Mouse (Mus musculus) lung, adult 2 months (tissue): ENCODE measurements around the gene Asic4. TPM values are rescaled to one million over a fixed set of nuclear protein-coding genes. Genes with fewer than 3 reads are reported as not detected.

Experiments used
- DNase-seq: peaks from one replicate; pipeline ENCODE4 v3.0.0; 2022
- H3K4me1 ChIP-seq: fragments of 200-500 bp; 2 replicates; pipeline ENCODE4 v1.6.1; 2011; ENCODE audit warnings: low read length; ENCODE audit not compliant: control insufficient read depth, insufficient read depth
- H3K4me3 ChIP-seq: fragments of 200-500 bp; replicated peaks from 2 replicates; pipeline ENCODE3; 2011; ENCODE audit warnings: low read depth, mild to moderate bottlenecking, control low read depth, low read length; ENCODE audit errors: extremely low read depth
- CTCF ChIP-seq: fragments of 200-500 bp; IDR thresholded peaks from 2 replicates; pipeline ENCODE4 v1.5.1; 2011; ENCODE audit warnings: mild to moderate bottlenecking, low read length, control low read depth; ENCODE audit not compliant: insufficient read depth
- POLR2A ChIP-seq: fragments of 200-500 bp; IDR thresholded peaks from 2 replicates; pipeline ENCODE4 v1.6.1; 2011; ENCODE audit warnings: low read depth, mild to moderate bottlenecking, control low read depth, low read length, borderline replicate concordance; ENCODE audit errors: extremely low read depth
- WGBS: fragments of 180-500 bp; shearing (Covaris S2); methylation state at CpG from one replicate; pipeline ENCODE4 v1.1.7; 2018; 5-methylcytosine and 5-hydroxymethylcytosine counted together
- polyA plus RNA-seq: library from polyadenylated mRNA; depleted of rRNA; stranded (reverse); fragments of >200 nt; gene quantifications from 2 replicates; pipeline ENCODE4 v1.2.3, GENCODE M21; 2012

The Asic4 gene
- polyA plus RNA-seq, 1 experiment: not detected

DNA sequence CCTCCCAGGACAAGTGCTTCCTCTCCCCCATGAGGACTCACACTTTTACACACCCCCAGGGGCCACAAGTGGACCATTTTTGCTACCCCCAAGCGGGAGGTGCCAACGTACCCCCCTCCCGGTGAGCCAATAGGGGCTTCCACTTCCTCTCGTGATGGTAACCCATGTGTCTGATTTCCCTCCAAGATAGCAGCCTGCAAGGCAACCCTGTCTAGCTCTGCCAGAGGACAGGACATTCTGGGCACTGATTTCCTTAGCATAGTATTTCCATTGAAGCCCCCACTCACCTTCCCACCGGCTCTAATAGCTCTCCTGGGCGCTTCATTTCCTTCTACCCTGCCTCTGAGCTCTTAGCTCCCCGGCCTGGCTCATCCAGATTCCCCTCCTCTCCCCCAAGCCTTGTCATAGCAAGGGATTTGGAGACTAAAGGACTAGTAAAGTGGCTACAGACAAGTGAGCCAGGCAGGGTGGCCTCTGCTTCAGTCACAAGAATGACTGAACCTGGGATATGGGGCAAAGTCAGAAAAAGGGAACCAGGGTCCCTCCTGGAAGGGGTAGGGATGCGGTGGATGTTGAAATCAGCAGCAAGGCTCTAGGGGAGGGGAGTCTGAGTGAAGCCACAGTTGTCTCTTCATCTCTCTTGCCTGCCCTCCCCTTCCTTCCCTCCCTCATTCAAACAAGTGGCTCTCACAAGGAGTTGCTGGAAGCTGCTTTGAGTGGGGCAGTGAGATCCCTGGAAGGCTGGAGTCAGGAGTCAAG is 680 bp upstream of the Asic4 start:
- no peaks in the 10 kb centered on the region for H3K4me1 ChIP-seq
- 9% methylated on average over 8 of the region's 8 CpGs for WGBS
- no peak overlapping the region for H3K4me3 ChIP-seq
- TF ChIP-seq POLR2A (no peak), CTCF (no peak)
- no peak for DNase-seq

DNA sequence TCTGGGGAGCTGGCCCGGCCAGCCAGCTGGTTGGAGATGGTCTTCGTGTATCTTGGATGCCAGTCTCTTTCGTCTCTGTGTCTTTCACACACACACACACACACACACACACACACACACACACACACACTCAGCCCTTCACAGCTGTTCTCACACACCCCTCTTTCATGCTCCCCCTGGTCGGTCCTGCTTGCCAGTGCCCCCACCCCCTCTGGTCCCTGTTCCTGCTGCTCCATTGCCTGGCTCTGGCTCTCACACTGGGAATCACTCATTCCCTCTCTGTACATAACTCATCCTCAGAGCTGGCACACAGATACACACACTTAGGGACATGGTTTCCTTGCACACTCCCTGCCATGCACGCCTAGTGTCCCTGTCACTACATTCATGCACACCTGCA is 1.7 kb downstream of the Asic4 start:
- WGBS: 63% methylated on average over 5 of the region's 5 CpGs

DNA sequence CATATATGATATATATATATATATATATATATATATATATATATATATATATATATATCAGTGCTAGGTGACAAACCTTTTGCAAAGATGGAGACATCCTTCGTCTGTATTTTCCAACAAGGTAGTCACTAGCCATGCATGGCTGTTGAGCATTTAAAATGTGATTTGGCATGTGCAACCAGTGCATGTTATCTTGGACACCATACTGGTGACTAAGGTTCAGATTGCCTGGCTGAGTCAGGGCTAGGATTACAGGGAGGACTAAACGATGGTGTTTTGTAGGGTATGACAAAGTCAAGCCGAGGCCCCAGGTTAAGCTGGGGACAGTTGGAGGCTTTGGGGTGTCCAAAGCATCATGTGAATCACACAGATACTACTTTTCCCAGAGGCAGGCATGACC is 5.2 kb downstream of the Asic4 start:
- 69% methylated on average over 3 of the region's 3 CpGs for WGBS
- no peak for DNase-seq
- Histone ChIP-seq H3K4me3 (no peak overlapping the region), H3K4me1 (0 out of 2 replicates have a peak, but pooled peaks cover 5% of the 10 kb centered on the region)
- no peak for TF ChIP-seq CTCF

More for the DNA sequence above, 1.7 kb downstream of the Asic4 start:
- H3K4me3 ChIP-seq: no peak overlapping the region
- DNase-seq: no peak
- no peak for TF ChIP-seq POLR2A
- no peak for TF ChIP-seq CTCF
- H3K4me1 ChIP-seq: no peaks in the 10 kb centered on the region

DNA sequence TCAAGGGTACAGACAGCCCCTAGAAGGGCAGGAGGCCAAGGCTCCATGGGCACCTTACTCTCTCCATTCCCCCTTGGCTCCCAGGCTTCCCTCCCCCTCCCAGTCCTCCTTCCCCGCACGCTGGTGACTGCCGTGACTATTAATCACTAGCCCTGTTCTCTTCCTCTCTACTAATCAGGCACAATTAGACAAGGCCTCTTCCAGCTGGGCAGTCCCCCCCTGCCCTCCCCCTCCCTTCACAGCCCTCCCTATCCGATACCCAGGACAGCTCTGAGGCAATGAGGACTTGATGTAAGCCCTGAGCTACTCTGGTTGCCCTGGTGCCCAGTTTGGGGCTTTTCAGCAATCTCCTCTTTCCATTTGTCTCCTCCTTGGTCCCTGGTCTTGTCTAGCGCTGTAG is 5.7 kb downstream of the Asic4 start:
- TF ChIP-seq CTCF (no peak), POLR2A (no peak)
- Histone ChIP-seq H3K4me1 (0 out of 2 replicates have a peak, but pooled peaks cover 5% of the 10 kb centered on the region), H3K4me3 (no peak overlapping the region)
- no peak for DNase-seq
- WGBS: 44% methylated on average over 5 of the region's 5 CpGs

DNA sequence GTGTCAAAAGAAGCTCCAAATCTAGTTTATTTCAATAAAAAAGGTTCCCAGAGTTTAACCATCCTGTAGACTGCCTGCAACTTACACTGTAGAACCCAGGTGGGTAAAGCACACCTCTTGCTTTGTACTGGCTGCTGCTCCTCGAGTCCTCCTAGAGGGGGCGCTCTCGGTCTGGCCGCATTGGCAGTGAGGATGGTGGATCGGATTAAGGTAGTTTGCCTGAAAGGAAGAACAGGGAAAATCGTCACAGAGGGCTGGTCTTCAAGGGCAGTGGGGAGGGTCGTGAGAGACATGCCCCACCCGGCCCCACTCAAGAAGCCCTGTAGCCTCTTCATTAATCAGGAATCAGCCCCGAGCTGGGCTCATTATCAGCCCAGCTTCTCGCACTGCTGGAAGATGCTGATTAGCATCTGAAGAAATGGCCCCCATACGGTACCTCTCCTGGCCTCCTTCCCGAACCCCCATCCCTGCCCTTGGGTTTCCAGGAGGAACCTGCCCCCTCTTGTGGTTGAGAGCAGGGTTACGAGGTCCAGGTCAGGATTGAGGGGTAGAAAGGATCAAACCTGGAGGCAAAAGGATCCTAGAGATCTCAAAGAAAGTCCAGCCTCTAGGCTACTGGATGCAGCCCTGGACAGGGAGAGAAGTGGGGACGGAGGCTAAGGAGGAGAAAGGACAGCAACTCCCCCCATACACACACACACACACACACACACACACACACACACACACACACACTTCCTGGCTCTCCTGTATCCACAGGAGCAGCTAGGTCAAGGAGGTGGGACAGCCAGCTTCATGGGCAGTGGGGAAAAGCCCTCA is 6.7 kb downstream of the Asic4 start:
- DNase-seq: no peak
- 20% methylated on average over 14 of the region's 14 CpGs for WGBS
- TF ChIP-seq POLR2A (no peak), CTCF (0 out of 2 replicates have a peak, but pooled peaks have one; percentile 8)
- H3K4me1 ChIP-seq: 0 out of 2 replicates have a peak, but pooled peaks cover 5% of the 10 kb centered on the region
- H3K4me3 ChIP-seq: no peak overlapping the region

DNA sequence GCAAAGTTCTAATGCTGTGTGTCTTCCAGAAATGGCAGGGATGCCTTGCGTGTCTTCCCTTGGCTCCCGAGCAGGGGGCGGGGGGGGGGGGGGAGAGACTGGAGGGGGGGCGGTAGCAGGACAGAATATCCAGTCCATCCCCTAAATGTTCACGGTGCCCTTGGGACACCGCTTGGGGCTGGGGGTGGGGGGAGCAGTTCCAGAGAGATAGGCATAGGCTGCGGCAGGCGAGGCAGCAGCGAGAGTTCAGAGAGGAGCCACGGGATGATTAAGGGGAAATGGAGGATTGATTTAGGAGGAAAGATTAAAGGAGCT is 7.4 kb downstream of the Asic4 start:
- H3K4me3 ChIP-seq: no peak overlapping the region
- 8% methylated on average over 10 of the region's 10 CpGs for WGBS
- DNase-seq: no peak
- H3K4me1 ChIP-seq: 0 out of 2 replicates have a peak, but pooled peaks cover 5% of the 10 kb centered on the region
- TF ChIP-seq CTCF (no peak), POLR2A (no peak)

DNA sequence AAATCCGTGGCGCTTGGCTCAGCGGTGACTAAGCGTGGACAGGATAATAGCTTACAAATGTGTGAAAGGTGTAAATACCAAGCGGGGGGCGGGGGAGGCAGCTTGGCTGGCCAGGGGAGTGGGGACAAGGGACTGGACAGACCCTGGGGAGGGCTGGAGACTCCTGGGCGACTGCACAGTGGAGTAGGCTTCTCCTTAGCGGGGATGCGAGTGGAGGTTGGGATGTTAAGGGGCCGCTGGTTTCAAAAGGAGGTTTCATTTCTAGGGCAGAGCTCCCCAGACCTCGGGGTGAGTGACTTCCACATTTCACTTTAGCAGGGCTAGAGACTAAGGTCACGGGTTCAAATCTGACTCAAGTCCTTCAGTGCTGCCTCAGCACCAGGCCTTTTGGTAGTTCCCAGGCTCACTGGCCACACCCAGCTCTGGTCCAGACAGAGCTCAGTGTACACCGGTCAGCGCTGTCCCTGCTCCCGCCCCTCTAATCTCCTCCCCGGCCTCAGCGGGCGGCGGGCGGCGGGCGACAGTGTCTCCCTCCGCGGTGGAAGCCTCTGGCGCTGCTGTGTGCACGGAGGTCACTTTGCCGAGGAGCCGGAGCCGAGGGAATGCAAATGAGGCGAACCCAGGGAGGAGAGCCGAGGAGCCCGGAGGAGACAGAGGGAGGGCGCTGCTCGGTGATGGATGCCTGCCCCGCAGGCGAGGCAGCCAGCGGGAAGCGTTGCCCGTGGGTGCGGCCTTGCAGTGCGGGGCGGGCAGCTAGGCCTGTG is 8.0 kb downstream of the Asic4 start:
- no peak for DNase-seq
- no peak overlapping the region for H3K4me3 ChIP-seq
- TF ChIP-seq POLR2A: no peak
- no peak for TF ChIP-seq CTCF

DNA sequence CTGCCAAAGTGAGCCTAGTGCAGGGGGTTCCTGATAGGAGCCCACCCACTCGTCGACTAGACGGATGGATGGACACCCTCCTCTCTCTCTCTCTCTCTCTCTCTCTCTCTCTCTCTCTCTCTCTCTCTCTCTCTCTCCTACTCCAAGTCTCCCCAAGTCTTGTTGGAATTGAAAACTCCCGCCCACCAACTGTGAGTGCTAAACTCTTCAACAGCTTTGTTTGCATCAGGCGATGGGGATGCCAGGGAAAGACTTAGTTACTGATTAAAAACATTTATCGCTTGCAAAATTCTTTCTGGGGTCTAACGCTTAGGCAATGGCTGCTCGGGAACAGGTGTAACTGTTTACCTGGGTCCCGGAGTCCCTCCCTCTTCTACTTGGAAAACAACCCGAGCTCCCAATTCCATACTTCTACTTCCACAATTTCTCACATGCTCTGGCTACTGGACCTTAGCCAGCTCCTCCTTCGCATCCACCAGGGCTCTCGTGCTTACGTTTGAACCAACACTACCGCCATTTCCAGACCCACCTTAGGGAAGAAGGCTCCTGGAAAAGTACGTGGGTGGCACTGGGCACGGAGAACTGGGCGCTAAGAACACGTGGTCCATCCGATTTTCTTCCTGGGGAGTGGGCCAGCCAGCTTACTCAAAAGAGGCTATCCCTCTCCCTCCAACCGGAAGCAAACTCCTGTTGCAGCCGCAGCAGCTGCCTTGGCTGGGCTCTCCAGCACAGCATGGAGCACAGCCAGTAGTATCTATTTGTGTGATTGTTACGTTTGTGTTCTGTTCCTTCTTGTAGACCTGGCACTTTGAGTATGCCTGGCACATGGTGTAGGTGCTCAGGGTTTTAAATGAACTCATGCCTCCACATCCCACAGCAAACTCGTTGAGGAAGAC is 8.8 kb downstream of the Asic4 start:
- TF ChIP-seq CTCF: no peak
- no peak for TF ChIP-seq POLR2A

More for the DNA sequence above, 8.0 kb downstream of the Asic4 start:
- H3K4me1 ChIP-seq: 0 out of 2 replicates have a peak, but pooled peaks cover 5% of the 10 kb centered on the region
- 4% methylated on average over 42 of the region's 42 CpGs for WGBS

DNA sequence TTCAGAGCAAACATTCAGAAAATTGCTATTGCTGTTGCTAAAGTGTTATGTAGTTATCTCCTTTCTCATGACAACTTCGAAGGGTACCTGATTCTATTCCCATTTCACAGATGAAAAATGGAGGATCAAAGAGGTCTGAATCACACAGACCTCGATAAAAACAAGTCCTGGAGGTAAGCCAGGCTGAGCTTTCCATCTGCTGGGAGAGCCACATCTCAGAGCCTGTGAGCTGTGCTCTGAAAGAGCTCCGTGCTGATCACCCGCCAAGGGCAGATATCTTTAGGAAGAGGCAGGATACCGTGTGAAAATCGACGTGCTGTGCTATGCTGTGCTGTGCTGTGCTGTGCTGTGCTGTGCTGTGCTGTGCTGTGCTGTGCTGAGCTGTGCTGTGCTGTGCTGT is 10.1 kb downstream of the Asic4 start:
- Histone ChIP-seq H3K4me1 (0 out of 2 replicates have a peak, but pooled peaks cover 5% of the 10 kb centered on the region), H3K4me3 (no peak overlapping the region)
- WGBS: 57% methylated on average over 7 of the region's 7 CpGs
- DNase-seq: no peak
- TF ChIP-seq POLR2A (no peak), CTCF (no peak)

More for the DNA sequence above, 8.8 kb downstream of the Asic4 start:
- Histone ChIP-seq H3K4me1 (0 out of 2 replicates have a peak, but pooled peaks cover 5% of the 10 kb centered on the region), H3K4me3 (no peak overlapping the region)
- DNase-seq: no peak
- 12% methylated on average over 23 of the region's 23 CpGs for WGBS
